Mouse (Mus musculus): ENCODE measurements around the gene Accs. TPM values are rescaled to one million over a fixed set of nuclear protein-coding genes. Genes with fewer than 3 reads are reported as not detected.
A peak's percentile ranks its signal among the peaks of the same experiment; 100 is the strongest.

Accs gene
- polyA plus RNA-seq, 1 experiment, result not detected

GRCm38 (mm10) chr2:93881640-93882367 is 32.1 kb upstream of the Accs start:
- 61% methylated on average over 9 of the region's 9 CpGs for WGBS
- TF ChIP-seq CTCF (IDR thresholded peaks at IDR 0.05; ENCODE audit: insufficient read depth, low read depth, low read length) (no peak), POLR2A (IDR thresholded peaks at IDR 0.05; ENCODE audit: insufficient read depth, low read depth, low read length) (no peak)
- H3K4me3 ChIP-seq (ENCODE audit: insufficient read depth, low read depth, low read length), result no peak overlapping the region
- peaks cover 19% of the 10 kb centered on the region for H3K4me1 ChIP-seq (ENCODE audit: control insufficient read depth, insufficient read depth, low read length)
- H3K27ac ChIP-seq (ENCODE audit: insufficient read depth, low read depth, low read length), result peak overlapping the region; percentile 62

- TF ChIP-seq CTCF (IDR thresholded peaks at IDR 0.05; ENCODE audit: insufficient read depth, low read depth, low read length), result no peak
- TF ChIP-seq POLR2A (IDR thresholded peaks at IDR 0.05; ENCODE audit: insufficient read depth, low read depth, low read length), result no peak
- 84% methylated on average over 3 of the region's 3 CpGs for WGBS
Observed at GRCm38 (mm10) chr2:93880981-93881380, 31.2 kb upstream of the Accs start.

GRCm38 (mm10) chr2:93880450-93880849 is 30.7 kb upstream of the Accs start:
- Histone ChIP-seq H3K4me1 (ENCODE audit: control insufficient read depth, insufficient read depth, low read length) (peaks cover 19% of the 10 kb centered on the region), H3K4me3 (ENCODE audit: insufficient read depth, low read depth, low read length) (no peak overlapping the region), H3K27ac (ENCODE audit: insufficient read depth, low read depth, low read length) (no peak overlapping the region)
- 85% methylated on average over 8 of the region's 8 CpGs for WGBS
- TF ChIP-seq CTCF (IDR thresholded peaks at IDR 0.05; ENCODE audit: insufficient read depth, low read depth, low read length) (no peak), POLR2A (IDR thresholded peaks at IDR 0.05; ENCODE audit: insufficient read depth, low read depth, low read length) (no peak)

More at GRCm38 (mm10) chr2:93880981-93881380, 31.2 kb upstream of the Accs start:
- Histone ChIP-seq H3K27ac (ENCODE audit: insufficient read depth, low read depth, low read length) (peak overlapping the region; percentile 10), H3K4me3 (ENCODE audit: insufficient read depth, low read depth, low read length) (no peak overlapping the region), H3K4me1 (ENCODE audit: control insufficient read depth, insufficient read depth, low read length) (peaks cover 19% of the 10 kb centered on the region)

GRCm38 (mm10) chr2:93877005-93877404 is 27.3 kb upstream of the Accs start:
- Histone ChIP-seq H3K4me1 (ENCODE audit: control insufficient read depth, insufficient read depth, low read length) (peaks cover 19% of the 10 kb centered on the region), H3K4me3 (ENCODE audit: insufficient read depth, low read depth, low read length) (no peak overlapping the region), H3K27ac (ENCODE audit: insufficient read depth, low read depth, low read length) (no peak overlapping the region)
- TF ChIP-seq CTCF (IDR thresholded peaks at IDR 0.05; ENCODE audit: insufficient read depth, low read depth, low read length), result no peak
- TF ChIP-seq POLR2A (IDR thresholded peaks at IDR 0.05; ENCODE audit: insufficient read depth, low read depth, low read length), result no peak
- WGBS, result 52% methylated on average over 5 of the region's 5 CpGs

GRCm38 (mm10) chr2:93874606-93875005 is 24.9 kb upstream of the Accs start:
- Histone ChIP-seq H3K27ac (ENCODE audit: insufficient read depth, low read depth, low read length) (no peak overlapping the region), H3K4me1 (ENCODE audit: control insufficient read depth, insufficient read depth, low read length) (peaks cover 15% of the 10 kb centered on the region), H3K4me3 (ENCODE audit: insufficient read depth, low read depth, low read length) (no peak overlapping the region)
- 93% methylated on average over 3 of the region's 3 CpGs for WGBS
- TF ChIP-seq POLR2A (IDR thresholded peaks at IDR 0.05; ENCODE audit: insufficient read depth, low read depth, low read length) (no peak), CTCF (IDR thresholded peaks at IDR 0.05; ENCODE audit: insufficient read depth, low read depth, low read length) (no peak)

- no peak overlapping the region for H3K27ac ChIP-seq (ENCODE audit: insufficient read depth, low read depth, low read length)
- TF ChIP-seq CTCF (IDR thresholded peaks at IDR 0.05; ENCODE audit: insufficient read depth, low read depth, low read length) (no peak), POLR2A (IDR thresholded peaks at IDR 0.05; ENCODE audit: insufficient read depth, low read depth, low read length) (no peak)
- H3K4me1 ChIP-seq (ENCODE audit: control insufficient read depth, insufficient read depth, low read length), result peaks cover 15% of the 10 kb centered on the region
- no peak overlapping the region for H3K4me3 ChIP-seq (ENCODE audit: insufficient read depth, low read depth, low read length)
- 53% methylated on average over 2 of the region's 2 CpGs for WGBS
Observed at GRCm38 (mm10) chr2:93874227-93874514, 24.4 kb upstream of the Accs start.

- 41% methylated on average over 12 of the region's 12 CpGs for WGBS
- TF ChIP-seq POLR2A (IDR thresholded peaks at IDR 0.05; ENCODE audit: insufficient read depth, low read depth, low read length) (no peak), CTCF (IDR thresholded peaks at IDR 0.05; ENCODE audit: insufficient read depth, low read depth, low read length) (no peak)
- H3K4me3 ChIP-seq (ENCODE audit: insufficient read depth, low read depth, low read length), result no peak overlapping the region
- H3K4me1 ChIP-seq (ENCODE audit: control insufficient read depth, insufficient read depth, low read length), result peaks cover 15% of the 10 kb centered on the region
- no peak overlapping the region for H3K27ac ChIP-seq (ENCODE audit: insufficient read depth, low read depth, low read length)
Observed at GRCm38 (mm10) chr2:93873449-93874226, 23.9 kb upstream of the Accs start.

GRCm38 (mm10) chr2:93872257-93872656 is 22.5 kb upstream of the Accs start:
- Histone ChIP-seq H3K4me1 (ENCODE audit: control insufficient read depth, insufficient read depth, low read length) (peaks cover 15% of the 10 kb centered on the region), H3K27ac (ENCODE audit: insufficient read depth, low read depth, low read length) (no peak overlapping the region), H3K4me3 (ENCODE audit: insufficient read depth, low read depth, low read length) (no peak overlapping the region)
- no peak for TF ChIP-seq CTCF (IDR thresholded peaks at IDR 0.05; ENCODE audit: insufficient read depth, low read depth, low read length)
- no peak for TF ChIP-seq POLR2A (IDR thresholded peaks at IDR 0.05; ENCODE audit: insufficient read depth, low read depth, low read length)
- WGBS, result 45% methylated on average over 7 of the region's 7 CpGs

- WGBS, result 96% methylated on average over 4 of the region's 4 CpGs
- Histone ChIP-seq H3K4me1 (ENCODE audit: control insufficient read depth, insufficient read depth, low read length) (peaks cover 12% of the 10 kb centered on the region), H3K4me3 (ENCODE audit: insufficient read depth, low read depth, low read length) (no peak overlapping the region), H3K27ac (ENCODE audit: insufficient read depth, low read depth, low read length) (no peak overlapping the region)
- no peak for TF ChIP-seq POLR2A (IDR thresholded peaks at IDR 0.05; ENCODE audit: insufficient read depth, low read depth, low read length)
- no peak for TF ChIP-seq CTCF (IDR thresholded peaks at IDR 0.05; ENCODE audit: insufficient read depth, low read depth, low read length)
Observed at GRCm38 (mm10) chr2:93871411-93871925, 21.7 kb upstream of the Accs start.
